Mouse (Mus musculus) E14TG2a.4 (cell line): ENCODE measurements at regions not wholly inside any gene's neighbourhood (a gene's known extent, or its start where the extent isn't known, plus 50 kb on each side); places are given as distances from the start of the nearest gene placed in this dataset.

ENCODE experiments used
- CTCF ChIP-seq: conservative IDR thresholded peaks from 2 replicates; pipeline ENCODE4 v1.5.1; 2014; ENCODE audit warnings: low read length
- NANOG ChIP-seq: IDR thresholded peaks from 2 replicates; pipeline ENCODE4 v1.6.1; 2014; ENCODE audit warnings: borderline replicate concordance, low read length, mixed read lengths
- POU5F1 ChIP-seq: IDR thresholded peaks from 2 replicates; pipeline ENCODE4 v1.6.1; 2014; ENCODE audit warnings: low read length, borderline replicate concordance

- TF ChIP-seq CTCF (no peak), NANOG (no peak), POU5F1 (no peak)
Measured at GRCm38 (mm10) chr13:29086854-29087253, 133.3 kb upstream of the Sox4 start.
